Mouse (Mus musculus) forebrain, embryonic 12.5 days (tissue): Measurements from ENCODE around the gene Olfr1386. TPM values are rescaled to one million over a fixed set of nuclear protein-coding genes. Genes with fewer than 3 reads are reported as not detected.
"Not testable (repeated sequence)": the region's sequence is repeated elsewhere in the genome, so short reads cannot be mapped to it uniquely, and the experiment has no call there.

Experiments
- ATAC-seq: fragments of 200-750 bp; cut with Nextera tagmentation; 2 replicates; pipeline ENCODE4 v1.8.0; 2017; ENCODE audit warnings: moderate TSS enrichment; ENCODE audit not compliant: low FRiP score
- H3K27ac ChIP-seq: fragments of 300-500 bp; sonication (generic); 2 replicates; pipeline ENCODE4 v1.5.1; 2016; ENCODE audit warnings: mild to moderate bottlenecking
- H3K27me3 ChIP-seq: fragments of 300-500 bp; sonication (generic); 2 replicates; pipeline ENCODE4 v1.6.1; 2016; ENCODE audit warnings: mild to moderate bottlenecking
- H3K36me3 ChIP-seq: fragments of 300-500 bp; sonication (generic); replicated peaks from 2 replicates; pipeline ENCODE4 v1.6.1; 2016; ENCODE audit warnings: mild to moderate bottlenecking
- H3K4me1 ChIP-seq: fragments of 300-500 bp; sonication (generic); 2 replicates; pipeline ENCODE4 v1.6.1; 2016
- H3K4me2 ChIP-seq: fragments of 300-500 bp; sonication (generic); 2 replicates; pipeline ENCODE4 v1.6.1; 2016; ENCODE audit warnings: mild to moderate bottlenecking, moderate library complexity
- H3K4me3 ChIP-seq: fragments of 300-500 bp; sonication (generic); replicated peaks from 2 replicates; pipeline ENCODE4 v1.5.1; 2016; ENCODE audit warnings: mild to moderate bottlenecking
- H3K9ac ChIP-seq: fragments of 300-500 bp; sonication (generic); 2 replicates; pipeline ENCODE4 v1.6.1; 2016; ENCODE audit warnings: mild to moderate bottlenecking
- H3K9me3 ChIP-seq: fragments of 300-500 bp; sonication (generic); 2 replicates; pipeline ENCODE4 v1.6.1; 2016
- WGBS: fragments of 180-500 bp; shearing (Covaris S2); methylation state at CpG from one replicate; pipeline ENCODE4 v1.1.7; 2016; 5-methylcytosine and 5-hydroxymethylcytosine counted together
- polyA plus RNA-seq: library from polyadenylated mRNA; unstranded; fragments of >200 nt; fragmentation: Nextera tagmentation; extraction: Ambion mirVana; gene quantifications from 2 replicates; pipeline ENCODE4 v1.2.1, GENCODE M21; 2016

Gene Olfr1386
- polyA plus RNA-seq = not detected in 2 replicates

- not testable (repeated sequence) for H3K9ac ChIP-seq, H3K36me3 ChIP-seq, H3K4me2 ChIP-seq, ATAC-seq, H3K4me1 ChIP-seq, H3K27me3 ChIP-seq, H3K27ac ChIP-seq, H3K4me3 ChIP-seq, H3K9me3 ChIP-seq
- WGBS = 80% methylated on average over 3 of the region's 3 CpGs
Observed at GRCm38 (mm10) chr11:49464746-49465145, at the start of gene Olfr1386. Olfr1386 (plus strand) TSS chr11:49465046.

GRCm38 (mm10) chr11:49422767-49423166 is 42.1 kb upstream of the Olfr1386 start, which contains the start of gene Olfr1389:
Olfr1389 (plus strand) TSS chr11:49423067.
- Histone ChIP-seq H3K27ac (no peak within 1 kb of the TSS), H3K4me1 (no peaks in the 10 kb centered on the region), H3K9me3 (no peaks in the 10 kb centered on the region), H3K4me2 (no peak within 1 kb of the TSS), H3K36me3 (no peaks in the 10 kb centered on the region), H3K9ac (no peak within 1 kb of the TSS), H3K4me3 (no peak within 1 kb of the TSS), H3K27me3 (no peaks in the 10 kb centered on the region)
- 96% methylated on average over 2 of the region's 2 CpGs for WGBS
- no peak for ATAC-seq

- 82% methylated on average over 1 of the region's 1 CpGs for WGBS
- no peaks in the 10 kb centered on the region for H3K27me3 ChIP-seq
- no peaks in the 10 kb centered on the region for H3K36me3 ChIP-seq
- H3K4me3 ChIP-seq = no peak overlapping the region
- no peak overlapping the region for H3K9ac ChIP-seq
- no peaks in the 10 kb centered on the region for H3K9me3 ChIP-seq
- no peak for ATAC-seq
- no peak overlapping the region for H3K27ac ChIP-seq
- no peaks in the 10 kb centered on the region for H3K4me1 ChIP-seq
- no peak overlapping the region for H3K4me2 ChIP-seq
Observed at GRCm38 (mm10) chr11:49425257-49425927, 39.5 kb upstream of the Olfr1386 start.

- no peak overlapping the region for H3K9ac ChIP-seq
Observed at GRCm38 (mm10) chr11:49429641-49430040, 35.2 kb upstream of the Olfr1386 start.

GRCm38 (mm10) chr11:49436411-49436810 is 28.4 kb upstream of the Olfr1386 start, which contains the start of gene Olfr1388:
Olfr1388 (plus strand) TSS chr11:49436624.
- no peaks in the 10 kb centered on the region for H3K9me3 ChIP-seq
- H3K4me3 ChIP-seq = no peak within 1 kb of the TSS
- H3K9ac ChIP-seq = no peak within 1 kb of the TSS
- H3K27me3 ChIP-seq = no peaks in the 10 kb centered on the region
- ATAC-seq = no peak
- H3K4me1 ChIP-seq = no peaks in the 10 kb centered on the region
- no peak within 1 kb of the TSS for H3K4me2 ChIP-seq
- WGBS = 68% methylated on average over 3 of the region's 3 CpGs
- H3K36me3 ChIP-seq = no peaks in the 10 kb centered on the region
- no peak within 1 kb of the TSS for H3K27ac ChIP-seq

More at GRCm38 (mm10) chr11:49429641-49430040, 35.2 kb upstream of the Olfr1386 start:
- H3K9me3 ChIP-seq = no peaks in the 10 kb centered on the region
- H3K4me1 ChIP-seq = no peaks in the 10 kb centered on the region
- 93% methylated on average over 2 of the region's 2 CpGs for WGBS
- no peaks in the 10 kb centered on the region for H3K36me3 ChIP-seq
- H3K4me3 ChIP-seq = no peak overlapping the region
- no peaks in the 10 kb centered on the region for H3K27me3 ChIP-seq
- H3K4me2 ChIP-seq = no peak overlapping the region
- ATAC-seq = no peak
- no peak overlapping the region for H3K27ac ChIP-seq

GRCm38 (mm10) chr11:49455043-49455442 is 9.8 kb upstream of the Olfr1386 start, which contains the start of gene Olfr1387:
Olfr1387 (plus strand) TSS chr11:49455343.
- no peaks in the 10 kb centered on the region for H3K27me3 ChIP-seq
- H3K27ac ChIP-seq = no peak within 1 kb of the TSS
- no peaks in the 10 kb centered on the region for H3K4me1 ChIP-seq
- H3K4me2 ChIP-seq = no peak within 1 kb of the TSS
- no peaks in the 10 kb centered on the region for H3K9me3 ChIP-seq
- 88% methylated on average over 1 of the region's 1 CpGs for WGBS
- ATAC-seq = no peak
- H3K36me3 ChIP-seq = no peaks in the 10 kb centered on the region
- no peak within 1 kb of the TSS for H3K4me3 ChIP-seq
- no peak within 1 kb of the TSS for H3K9ac ChIP-seq

GRCm38 (mm10) chr11:49485973-49486372 is 21.1 kb downstream of the Olfr1386 start:
- Histone ChIP-seq H3K4me1 (no peaks in the 10 kb centered on the region), H3K9me3 (no peaks in the 10 kb centered on the region), H3K27ac (no peak overlapping the region), H3K9ac (no peak overlapping the region), H3K4me2 (no peak overlapping the region), H3K27me3 (no peaks in the 10 kb centered on the region), H3K36me3 (no peaks in the 10 kb centered on the region), H3K4me3 (no peak overlapping the region)
- 71% methylated on average over 4 of the region's 4 CpGs for WGBS
- ATAC-seq = no peak

GRCm38 (mm10) chr11:49488770-49489169 is 23.9 kb downstream of the Olfr1386 start, which contains the start of gene Olfr1385:
Olfr1385 (plus strand) TSS chr11:49489070.
- not testable (repeated sequence) for H3K4me3 ChIP-seq, H3K36me3 ChIP-seq, H3K27me3 ChIP-seq, H3K27ac ChIP-seq, H3K4me1 ChIP-seq, H3K4me2 ChIP-seq, H3K9me3 ChIP-seq, H3K9ac ChIP-seq, ATAC-seq
- 72% methylated on average over 1 of the region's 1 CpGs for WGBS

GRCm38 (mm10) chr11:49518086-49518485 is 53.2 kb downstream of the Olfr1386 start:
- WGBS = 84% methylated on average over 5 of the region's 5 CpGs
- no peak for ATAC-seq
- H3K9me3 ChIP-seq = no peaks in the 10 kb centered on the region

GRCm38 (mm10) chr11:49519348-49519747 is 54.5 kb downstream of the Olfr1386 start, which contains the start of gene Olfr1383:
Olfr1383 (plus strand) TSS chr11:49519648.
- H3K36me3 ChIP-seq = no peaks in the 10 kb centered on the region
- H3K27ac ChIP-seq = no peak within 1 kb of the TSS
- no peak within 1 kb of the TSS for H3K4me2 ChIP-seq
- H3K27me3 ChIP-seq = no peaks in the 10 kb centered on the region
- H3K9me3 ChIP-seq = no peaks in the 10 kb centered on the region
- H3K9ac ChIP-seq = no peak within 1 kb of the TSS
- H3K4me1 ChIP-seq = no peaks in the 10 kb centered on the region
- H3K4me3 ChIP-seq = no peak within 1 kb of the TSS
- ATAC-seq = no peak

More at GRCm38 (mm10) chr11:49518086-49518485, 53.2 kb downstream of the Olfr1386 start:
- Histone ChIP-seq H3K4me1 (no peaks in the 10 kb centered on the region), H3K27me3 (no peaks in the 10 kb centered on the region), H3K36me3 (no peaks in the 10 kb centered on the region), H3K4me3 (no peak overlapping the region), H3K9ac (no peak overlapping the region), H3K4me2 (no peak overlapping the region), H3K27ac (no peak overlapping the region)

Other genes with a start within 250 kb of the Olfr1386 start
- 31.4 and 35.5 TPM in 2 replicates for gene Mgat1, start 220.9 kb upstream of the Olfr1386 start, polyA plus RNA-seq
- 0.06 and 0.18 TPM in 2 replicates for gene Olfr1393, start 186.7 kb upstream of the Olfr1386 start, polyA plus RNA-seq
- not detected in 2 replicates for gene Olfr1392, start 179.8 kb upstream of the Olfr1386 start, polyA plus RNA-seq
- gene Olfr10, start 160.3 kb upstream of the Olfr1386 start, polyA plus RNA-seq = not detected in 2 replicates
- gene Olfr1391, start 142.3 kb upstream of the Olfr1386 start, polyA plus RNA-seq = not detected in 2 replicates
- not detected in 2 replicates for gene Olfr1390, start 129.9 kb upstream of the Olfr1386 start, polyA plus RNA-seq
- not detected in 2 replicates for gene Olfr1389, start 42.0 kb upstream of the Olfr1386 start, polyA plus RNA-seq
- gene Olfr1388, start 28.4 kb upstream of the Olfr1386 start, polyA plus RNA-seq = 0.10 and 0.13 TPM in 2 replicates
- gene Olfr1387, start 9.7 kb upstream of the Olfr1386 start, polyA plus RNA-seq = not detected in 2 replicates
- not detected in 2 replicates for gene Olfr1385, start 24.0 kb downstream of the Olfr1386 start, polyA plus RNA-seq
- gene Olfr1384, start 41.7 kb downstream of the Olfr1386 start, polyA plus RNA-seq = not detected in 2 replicates
- not detected in 2 replicates for gene Olfr1383, start 54.6 kb downstream of the Olfr1386 start, polyA plus RNA-seq
- gene Olfr1382, start 63.2 kb downstream of the Olfr1386 start, polyA plus RNA-seq = not detected in 2 replicates
- gene Olfr1381, start 78.4 kb downstream of the Olfr1386 start, polyA plus RNA-seq = not detected in 2 replicates
- not detected in 2 replicates for gene Olfr1380, start 91.8 kb downstream of the Olfr1386 start, polyA plus RNA-seq
- 2.1 and 2.3 TPM in 2 replicates for gene Flt4, start 144.2 kb downstream of the Olfr1386 start, polyA plus RNA-seq
- not detected in 2 replicates for gene Scgb3a1, start 198.6 kb downstream of the Olfr1386 start, polyA plus RNA-seq
- gene Cnot6, start 247.7 kb downstream of the Olfr1386 start, polyA plus RNA-seq = 99.5 and 101 TPM in 2 replicates